In genomic region chr4:141274485-141275341, GRCm38 (mm10) we compare ENCODE assay signal across 11 mouse cellular contexts. TPM values are rescaled to one million over a fixed set of nuclear protein-coding genes. Genes with fewer than 3 reads are reported as not detected.
DNase-seq lines count a peak whose midpoint lies in the region; ATAC-seq and TF ChIP-seq lines count a peak whose summit lies in the region.
"Had no signal": no experiment of that assay in that cellular context is flagged by ENCODE, and none has a peak within 500 bp of the region (broad histone marks: within the 10 kb centered on the region; RNA-seq: fewer than 3 reads in every experiment).

No protein-coding gene starts in this region.

- 28% methylated on average over 23 of the region's 23 CpGs for WGBS in heart, embryonic 13.5 days
- 47% methylated on average over 23 of the region's 23 CpGs for WGBS in forebrain, embryonic 11.5 days
- WGBS in midbrain, embryonic 12.5 days: 29% methylated on average over 23 of the region's 23 CpGs

- H3K27ac ChIP-seq in heart, embryonic 13.5 days (replicated peaks): peak overlapping the region; percentile 45; the same call in 1 of the 2 replicates
- H3K27ac ChIP-seq in ES-Bruce4 (ENCODE audit: insufficient read depth, low read length): no peak overlapping the region
- no peak overlapping the region for H3K27ac ChIP-seq in forebrain, embryonic 11.5 days (ENCODE audit: low read depth, low read length)
- H3K27ac ChIP-seq in midbrain, embryonic 12.5 days (replicated peaks): peak overlapping the region; percentile 83
- H3K27ac ChIP-seq: liver, embryonic 14.5 days had no signal

- DNase-seq in heart, adult 11 months: no peak
- DNase-seq in forebrain, embryonic 11.5 days (ENCODE audit: low spot score): no peak
- no peak for DNase-seq in adrenal gland, postnatal 25 days
- DNase-seq in MN1 (ENCODE audit: low spot score): no peak
- no peak for DNase-seq in urinary bladder, adult 2 months (ENCODE audit: low spot score)
- DNase-seq: kidney, postnatal 14 days had no signal

- H3K4me1 ChIP-seq in heart, embryonic 13.5 days: peaks cover 54% of the 10 kb centered on the region
- peaks cover 30% of the 10 kb centered on the region for H3K4me1 ChIP-seq in ES-Bruce4 (ENCODE audit: control insufficient read depth, insufficient read depth, low read length)
- peaks cover 5% of the 10 kb centered on the region; the same call in 1 of the 2 replicates for H3K4me1 ChIP-seq in forebrain, embryonic 11.5 days (replicated peaks; ENCODE audit: control insufficient read depth, insufficient read depth, low read length)
- H3K4me1 ChIP-seq in midbrain, embryonic 12.5 days: peaks cover 46% of the 10 kb centered on the region

- H3K9ac ChIP-seq in heart, embryonic 13.5 days: peak overlapping the region; percentile 67
- peak overlapping the region; percentile 14; the same call in 1 of the 2 replicates for H3K9ac ChIP-seq in ES-Bruce4 (ENCODE audit: low read depth, poor library complexity, severe bottlenecking)
- no peak overlapping the region for H3K9ac ChIP-seq in forebrain, embryonic 11.5 days (ENCODE audit: low read length)
- H3K9ac ChIP-seq in midbrain, embryonic 12.5 days (replicated peaks): no peak overlapping the region
- H3K9ac ChIP-seq: liver, embryonic 14.5 days had no signal

- no peak for TF ChIP-seq EP300 in ES-Bruce4 (IDR thresholded peaks at IDR 0.05; ENCODE audit: insufficient read depth, low read depth, low read length)

- H3K36me3 ChIP-seq in heart, embryonic 13.5 days: no peaks in the 10 kb centered on the region
- no peaks in the 10 kb centered on the region for H3K36me3 ChIP-seq in ES-Bruce4 (ENCODE audit: control insufficient read depth, insufficient read depth, low read length, poor library complexity, severe bottlenecking)
- H3K36me3 ChIP-seq in forebrain, embryonic 11.5 days (ENCODE audit: control insufficient read depth, insufficient read depth, low read length): no peaks in the 10 kb centered on the region
- H3K36me3 ChIP-seq in midbrain, embryonic 12.5 days: no peaks in the 10 kb centered on the region

- no peaks in the 10 kb centered on the region for H3K9me3 ChIP-seq in heart, embryonic 13.5 days
- H3K9me3 ChIP-seq in ES-Bruce4 (replicated peaks; ENCODE audit: control insufficient read depth, insufficient read depth, low read length, poor library complexity, severe bottlenecking): no peaks in the 10 kb centered on the region
- H3K9me3 ChIP-seq in forebrain, embryonic 11.5 days (ENCODE audit: control insufficient read depth, low read length): no peaks in the 10 kb centered on the region
- H3K9me3 ChIP-seq in midbrain, embryonic 12.5 days: no peaks in the 10 kb centered on the region

- H3K27me3 ChIP-seq in heart, embryonic 13.5 days (replicated peaks): no peaks in the 10 kb centered on the region
- no peaks in the 10 kb centered on the region for H3K27me3 ChIP-seq in ES-Bruce4 (ENCODE audit: control insufficient read depth, insufficient read depth, low read length, poor library complexity, severe bottlenecking)
- no peaks in the 10 kb centered on the region for H3K27me3 ChIP-seq in forebrain, embryonic 11.5 days (ENCODE audit: control insufficient read depth, insufficient read depth, low read length)
- H3K27me3 ChIP-seq in midbrain, embryonic 12.5 days: peaks cover 25% of the 10 kb centered on the region

- no peak for TF ChIP-seq CTCF in ES-Bruce4 (IDR thresholded peaks at IDR 0.05; ENCODE audit: low read depth, low read length)

- H3K4me2 ChIP-seq in heart, embryonic 13.5 days: peak overlapping the region; percentile 58
- H3K4me2 ChIP-seq in forebrain, embryonic 11.5 days (ENCODE audit: low read depth, low read length, severe bottlenecking): no peak overlapping the region
- H3K4me2 ChIP-seq in midbrain, embryonic 12.5 days (replicated peaks): peak overlapping the region; percentile 37

- no peak for TF ChIP-seq POLR2A in ES-Bruce4 (IDR thresholded peaks at IDR 0.05; ENCODE audit: insufficient read depth, low read length)

- no peak for ATAC-seq in heart, embryonic 13.5 days (ENCODE audit: extremely low read depth, insufficient number of reproducible peaks, low FRiP score, low TSS enrichment)
- ATAC-seq in forebrain, embryonic 11.5 days (replicated peaks; ENCODE audit: low FRiP score): 0 out of 2 replicates have a peak, but pooled peaks have one; percentile 26
- ATAC-seq in midbrain, embryonic 12.5 days (ENCODE audit: low FRiP score, low read depth): peak; percentile 85
- ATAC-seq: CD4-positive, CD25-positive, alpha-beta regulatory T cell, adult 4 months had no signal

- peak overlapping the region; percentile 8; the same call in 1 of the 2 replicates for H3K4me3 ChIP-seq in heart, embryonic 13.5 days
- H3K4me3 ChIP-seq in ES-Bruce4 (ENCODE audit: low read depth, low read length): no peak overlapping the region
- no peak overlapping the region for H3K4me3 ChIP-seq in forebrain, embryonic 11.5 days (ENCODE audit: low read depth, low read length)
- H3K4me3 ChIP-seq in midbrain, embryonic 12.5 days: no peak overlapping the region

RNA-seq across cellular contexts. Expression of gene Epha2, which starts 26.3 kb away (rescaled TPM):
- polyA plus RNA-seq in heart, embryonic 13.5 days (2015; fragmentation: Nextera tagmentation; extraction: Ambion mirVana): 4.0 and 4.3 TPM in 2 replicates
- 44.7 and 51.3 TPM in 2 replicates for polyA plus RNA-seq in ES-Bruce4 (2011; ENCODE audit: insufficient read depth, insufficient read length, low read depth, missing spikeins)
- 1.3 and 2.3 TPM in 2 replicates for polyA plus RNA-seq in forebrain, embryonic 11.5 days (2014; fragmentation: Nextera tagmentation; extraction: Ambion mirVana)
- 6.5 and 7.8 TPM in 2 replicates for polyA plus RNA-seq in midbrain, embryonic 12.5 days (2016; fragmentation: Nextera tagmentation; extraction: Ambion mirVana)
- total RNA-seq in adrenal gland, postnatal 25 days (2021): 18.7 and 19.3 TPM in 2 replicates
- 20.2 and 25.6 TPM in 2 replicates for polyA plus RNA-seq in urinary bladder, adult 2 months (2012; rRNA removed)

RNA-seq across cellular contexts. Expression of gene Arhgef19, which starts 35.4 kb away (rescaled TPM):
- polyA plus RNA-seq in heart, embryonic 13.5 days (2015; fragmentation: Nextera tagmentation; extraction: Ambion mirVana): 2.2 and 3.1 TPM in 2 replicates
- 7.5 and 8.3 TPM in 2 replicates for polyA plus RNA-seq in ES-Bruce4 (2011; ENCODE audit: insufficient read depth, insufficient read length, low read depth, missing spikeins)
- polyA plus RNA-seq in forebrain, embryonic 11.5 days (2014; fragmentation: Nextera tagmentation; extraction: Ambion mirVana): 1.5 and 1.6 TPM in 2 replicates
- polyA plus RNA-seq in midbrain, embryonic 12.5 days (2016; fragmentation: Nextera tagmentation; extraction: Ambion mirVana): 2.1 and 2.7 TPM in 2 replicates
- total RNA-seq in adrenal gland, postnatal 25 days (2021): 32.6 and 44.2 TPM in 2 replicates
- 8.3 and 13.5 TPM in 2 replicates for polyA plus RNA-seq in urinary bladder, adult 2 months (2012; rRNA removed)
- polyA plus RNA-seq: CD4-positive, CD25-positive, alpha-beta regulatory T cell, adult 4 months had no signal

Comparison
In these comparisons a context has a peak if more than half of its experiments do, and no peak if none do; other contexts are left out.
1. H3K27ac ChIP-seq: peak in heart, embryonic 13.5 days (single experiment) and midbrain, embryonic 12.5 days (single experiment); none in ES-Bruce4 (single experiment) and forebrain, embryonic 11.5 days (single experiment).
2. H3K9ac ChIP-seq: peak in heart, embryonic 13.5 days (single experiment) and ES-Bruce4 (single experiment); none in forebrain, embryonic 11.5 days (single experiment) and midbrain, embryonic 12.5 days (single experiment).